Mouse (Mus musculus) macrophage (primary cell): ENCODE results near the gene Usp39. TPM values are rescaled to one million over a fixed set of nuclear protein-coding genes. Genes with fewer than 3 reads are reported as not detected.

Experiments used
- H3K27ac ChIP-seq: fragments of 350-480 bp; formaldehyde crosslinking; 2 replicates; pipeline ENCODE4 v1.9.0; 2021
- H3K36me3 ChIP-seq: fragments of 350-480 bp; formaldehyde crosslinking; 2 replicates; pipeline ENCODE4 v1.9.0; 2021; ENCODE audit errors: inconsistent target
- H3K4me3 ChIP-seq: fragments of 350-480 bp; formaldehyde crosslinking; 2 replicates; pipeline ENCODE4 v1.9.0; 2021; ENCODE audit errors: inconsistent target
- H3K79me2 ChIP-seq: fragments of 350-480 bp; formaldehyde crosslinking; 2 replicates; pipeline ENCODE4 v1.9.0; 2021; ENCODE audit errors: inconsistent target
- WGBS: methylation state at CpG from one replicate; pipeline ENCODE4 v1.1.7; 2026; ENCODE audit warnings: inconsistent platforms; ENCODE audit not compliant: missing documents; 5-methylcytosine and 5-hydroxymethylcytosine counted together
- polyA plus RNA-seq: library from polyadenylated mRNA; stranded (reverse); fragments of 250-400 nt; gene quantifications from 3 replicates; pipeline ENCODE4 v1.2.4, GENCODE M21; 2018; ENCODE audit warnings: inconsistent platforms

Gene Usp39
- polyA plus RNA-seq, 1 experiment from 2014 or later, result 30.3 TPM

DNA sequence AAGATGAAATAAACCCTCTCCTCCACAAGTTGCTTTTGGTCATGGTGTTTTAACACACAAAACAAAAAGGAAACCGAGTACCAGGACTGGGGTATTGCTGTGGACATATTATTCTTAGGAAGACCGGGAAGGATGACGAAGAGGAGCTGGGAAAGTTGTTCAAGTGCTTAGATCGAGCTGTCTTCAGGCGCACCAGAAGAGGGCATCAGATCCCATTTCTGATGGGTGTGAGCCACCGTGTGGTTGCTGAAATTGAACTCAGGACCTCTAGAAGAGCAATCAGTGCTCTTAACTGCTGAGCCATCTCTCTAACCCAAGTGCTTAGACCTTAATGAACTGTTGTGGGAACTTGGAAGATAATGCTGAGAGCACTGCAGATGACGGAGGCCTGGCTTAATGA is 19.0 kb upstream of the Usp39 start:
- Histone ChIP-seq H3K4me3 (no peak overlapping the region), H3K36me3 (peaks cover 15% of the 10 kb centered on the region; the same call in 1 of the 2 replicates), H3K27ac (no peak overlapping the region), H3K79me2 (peaks cover 20% of the 10 kb centered on the region)
- 53% methylated on average over 7 of the region's 7 CpGs for WGBS

GRCm38 (mm10) chr6:72362132-72363028 is 17.4 kb upstream of the Usp39 start:
- Histone ChIP-seq H3K4me3 (peak overlapping the region; percentile 98), H3K27ac (peak overlapping the region; percentile 68), H3K79me2 (peaks cover 20% of the 10 kb centered on the region), H3K36me3 (peaks cover 17% of the 10 kb centered on the region; the same call in 1 of the 2 replicates)
- WGBS, result under 1% methylated on average over 41 of the region's 42 CpGs

DNA sequence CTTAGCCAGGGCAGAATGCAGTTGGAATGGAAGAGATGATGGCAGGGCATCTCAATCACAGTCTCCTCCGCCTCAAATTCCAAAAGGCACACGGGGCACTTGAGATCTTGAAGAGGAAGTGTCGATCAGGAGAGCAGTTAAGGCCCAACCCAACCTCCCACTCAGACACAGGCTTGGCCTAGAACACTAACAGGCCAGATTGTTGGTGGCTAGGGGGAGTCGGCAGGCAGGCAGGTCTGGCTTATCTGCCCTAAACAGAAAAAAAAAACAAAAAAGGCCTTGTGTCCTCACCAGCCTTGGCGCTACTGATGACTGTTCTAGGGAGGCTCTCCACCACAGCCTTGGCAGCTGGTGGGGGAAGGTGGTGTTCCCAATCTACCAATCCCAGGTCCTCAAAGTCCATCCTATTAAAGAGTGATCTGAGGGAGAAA is 16.2 kb upstream of the Usp39 start:
- H3K36me3 ChIP-seq, result peaks cover 17% of the 10 kb centered on the region; the same call in 1 of the 2 replicates
- 51% methylated on average over 4 of the region's 5 CpGs for WGBS
- no peak overlapping the region for H3K27ac ChIP-seq

DNA sequence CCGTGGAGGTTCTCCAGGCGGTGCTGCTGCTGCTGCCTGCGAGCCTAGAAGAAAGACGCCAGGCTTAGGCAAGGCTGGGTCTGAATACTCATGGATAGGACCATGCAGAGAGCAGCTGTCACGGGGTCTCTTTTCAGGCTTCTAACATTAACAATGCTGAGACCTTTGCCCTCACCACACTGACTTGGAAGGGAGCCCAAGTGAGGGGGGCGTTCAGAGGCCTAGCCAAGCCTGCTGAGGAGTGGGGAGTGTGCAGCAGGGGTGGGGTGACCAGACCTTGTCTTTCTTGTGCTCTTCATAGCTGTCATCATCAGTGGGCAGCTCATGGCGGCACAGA is 15.6 kb upstream of the Usp39 start:
- H3K4me3 ChIP-seq, result no peak overlapping the region

More for the DNA sequence above, 16.2 kb upstream of the Usp39 start:
- Histone ChIP-seq H3K79me2 (peaks cover 20% of the 10 kb centered on the region), H3K4me3 (peak overlapping the region; percentile 98)

GRCm38 (mm10) chr6:72359891-72360598 is 15.1 kb upstream of the Usp39 start:
- 94% methylated on average over 11 of the region's 11 CpGs for WGBS
- H3K79me2 ChIP-seq, result peaks cover 20% of the 10 kb centered on the region
- H3K36me3 ChIP-seq, result peaks cover 17% of the 10 kb centered on the region; the same call in 1 of the 2 replicates
- H3K4me3 ChIP-seq, result no peak overlapping the region
- H3K27ac ChIP-seq, result no peak overlapping the region

More for the DNA sequence above, 15.6 kb upstream of the Usp39 start:
- H3K27ac ChIP-seq, result no peak overlapping the region
- WGBS, result 89% methylated on average over 7 of the region's 7 CpGs
- H3K36me3 ChIP-seq, result peaks cover 17% of the 10 kb centered on the region; the same call in 1 of the 2 replicates
- peaks cover 20% of the 10 kb centered on the region for H3K79me2 ChIP-seq

GRCm38 (mm10) chr6:72359343-72359742 is 14.4 kb upstream of the Usp39 start:
- H3K79me2 ChIP-seq, result peaks cover 20% of the 10 kb centered on the region
- H3K36me3 ChIP-seq, result peaks cover 17% of the 10 kb centered on the region; the same call in 1 of the 2 replicates
- WGBS, result 86% methylated on average over 2 of the region's 2 CpGs
- H3K4me3 ChIP-seq, result no peak overlapping the region
- no peak overlapping the region for H3K27ac ChIP-seq

DNA sequence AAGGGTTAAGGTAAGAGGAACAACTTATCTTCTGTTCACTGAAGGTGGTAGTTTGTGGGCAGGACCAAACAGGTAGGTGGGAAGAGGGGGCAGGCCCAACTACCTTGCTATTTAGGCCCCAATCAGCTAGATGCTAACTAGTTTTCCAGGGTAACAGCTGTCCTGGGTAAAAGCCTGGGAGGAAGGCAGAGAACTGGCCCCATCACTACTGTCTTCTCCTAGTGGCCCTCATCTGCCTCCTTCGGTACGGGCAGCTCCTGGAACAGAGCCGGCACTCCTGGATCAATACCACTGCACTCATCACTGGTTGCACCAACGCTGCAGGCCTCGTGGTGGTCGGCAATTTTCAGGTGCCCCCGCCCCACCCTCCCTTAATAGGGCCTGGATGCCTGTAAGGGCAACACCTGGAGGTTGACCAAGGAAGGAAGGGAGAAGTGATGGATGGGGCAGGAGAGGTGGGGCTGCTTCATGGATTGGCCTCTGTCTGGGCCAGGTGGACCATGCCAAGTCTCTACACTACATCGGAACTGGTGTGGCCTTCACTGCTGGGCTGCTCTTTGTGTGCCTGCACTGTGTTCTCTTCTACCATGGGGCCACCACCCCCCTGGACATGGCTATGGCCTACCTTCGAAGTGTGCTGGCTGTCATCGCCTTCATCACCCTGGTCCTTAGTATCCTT is 13.2 kb upstream of the Usp39 start:
- peaks cover 17% of the 10 kb centered on the region; the same call in 1 of the 2 replicates for H3K36me3 ChIP-seq
- no peak overlapping the region for H3K27ac ChIP-seq
- H3K79me2 ChIP-seq, result peaks cover 20% of the 10 kb centered on the region
- no peak overlapping the region for H3K4me3 ChIP-seq
- WGBS, result 94% methylated on average over 9 of the region's 10 CpGs

GRCm38 (mm10) chr6:72357164-72358079 is 12.4 kb upstream of the Usp39 start:
- Histone ChIP-seq H3K4me3 (no peak overlapping the region), H3K36me3 (peaks cover 17% of the 10 kb centered on the region; the same call in 1 of the 2 replicates), H3K79me2 (peaks cover 26% of the 10 kb centered on the region), H3K27ac (no peak overlapping the region)
- WGBS, result 98% methylated on average over 5 of the region's 5 CpGs

DNA sequence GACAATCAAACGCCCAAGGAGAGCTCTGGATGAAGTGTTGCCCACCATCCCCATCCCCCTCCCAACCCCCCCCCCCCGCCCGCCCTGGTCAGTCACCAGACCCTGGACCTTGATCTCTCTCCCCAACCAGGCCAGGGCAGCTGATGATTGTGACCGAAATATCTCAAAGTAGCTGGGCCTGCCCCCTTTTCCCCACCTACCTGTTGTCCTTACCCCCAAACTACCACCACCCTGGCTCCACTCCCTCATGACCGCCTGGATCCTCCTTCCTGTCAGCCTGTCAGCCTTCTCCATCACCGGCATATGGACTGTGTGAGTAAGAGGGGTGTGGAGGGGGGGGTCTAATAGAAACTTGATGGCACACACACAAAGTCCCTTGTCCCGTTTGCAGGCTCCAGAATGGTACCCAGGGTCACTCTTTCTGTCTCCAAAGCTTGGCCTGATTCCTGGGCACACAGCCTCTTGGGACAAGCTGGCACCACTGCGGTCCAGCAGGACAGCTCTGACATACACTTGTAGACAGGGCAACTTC is 11.1 kb upstream of the Usp39 start:
- WGBS, result 77% methylated on average over 7 of the region's 8 CpGs
- peak overlapping the region; percentile 14; the same call in 1 of the 2 replicates for H3K4me3 ChIP-seq
- H3K36me3 ChIP-seq, result peaks cover 17% of the 10 kb centered on the region; the same call in 1 of the 2 replicates
- H3K79me2 ChIP-seq, result peaks cover 28% of the 10 kb centered on the region
- no peak overlapping the region for H3K27ac ChIP-seq

DNA sequence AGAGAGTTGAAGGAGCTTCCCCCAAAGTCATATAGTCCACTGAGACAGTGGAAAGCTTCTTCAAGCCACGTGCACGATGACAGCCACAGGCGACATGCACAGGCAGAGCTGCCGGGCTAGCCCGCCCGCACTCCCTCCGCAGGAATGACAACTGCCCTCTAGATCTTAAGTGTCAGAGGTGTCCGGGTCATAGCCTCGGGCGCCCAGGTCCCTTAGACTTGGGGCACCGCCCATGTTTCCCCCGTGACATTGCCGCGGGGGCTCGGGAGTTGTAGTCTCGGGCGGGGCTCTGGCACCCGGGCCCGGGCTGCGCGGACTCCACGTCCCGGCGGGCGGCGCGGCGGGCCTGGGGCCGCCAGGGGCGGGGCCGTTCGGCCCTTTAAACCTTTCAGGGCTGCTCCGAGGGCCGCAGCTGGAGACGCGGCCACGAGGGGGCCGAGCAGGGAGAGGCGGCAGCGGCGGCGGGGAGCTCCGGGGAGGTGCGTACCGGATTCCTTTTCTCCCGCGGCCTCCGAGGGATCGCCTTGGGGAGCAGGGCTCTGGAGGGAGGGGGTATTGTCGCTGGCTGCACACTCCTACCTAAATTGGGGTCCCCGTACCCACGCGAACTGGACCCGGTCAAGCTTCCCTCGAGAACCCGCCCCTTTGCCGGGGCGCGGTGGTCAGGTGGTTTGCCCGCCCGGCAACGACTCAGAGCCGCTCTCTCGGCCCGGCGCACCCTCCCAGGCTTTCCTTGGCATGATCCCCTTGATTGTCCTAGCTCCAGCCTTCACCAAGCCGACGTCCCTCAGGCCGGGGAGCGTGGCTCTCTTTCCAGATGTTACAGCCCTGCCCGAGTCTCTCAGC is 10.3 kb upstream of the Usp39 start, which contains the start of gene Tmem150a:
TSS of gene Tmem150a (plus strand) at position 382 of the 846 bp plus-strand sequence.
- Histone ChIP-seq H3K27ac (no peak within 1 kb of the TSS), H3K4me3 (peak within 1 kb of the TSS; percentile 30), H3K79me2 (peaks cover 28% of the 10 kb centered on the region), H3K36me3 (peaks cover 21% of the 10 kb centered on the region; the same call in 1 of the 2 replicates)
- 1% methylated on average over 50 of the region's 71 CpGs for WGBS

DNA sequence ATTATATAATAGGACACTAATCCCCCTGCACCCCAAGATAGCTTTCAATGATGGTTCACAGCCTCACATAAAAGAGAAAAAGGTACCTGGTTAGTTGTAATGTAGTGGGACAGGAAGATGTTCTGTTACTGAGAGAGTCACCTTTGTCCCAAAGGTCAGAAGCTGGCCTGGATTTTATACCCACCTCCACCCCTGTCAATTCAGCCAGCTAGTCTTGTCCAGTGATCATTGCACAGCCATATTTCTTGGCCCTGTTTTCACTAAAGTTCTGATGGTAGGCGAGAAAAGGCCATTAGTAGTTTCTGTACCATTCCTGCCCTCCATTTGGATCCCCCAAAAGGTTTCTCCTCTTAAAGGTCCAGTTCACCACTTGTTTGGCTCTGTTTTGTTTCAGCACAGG is 9.0 kb upstream of the Usp39 start:
- Histone ChIP-seq H3K27ac (no peak overlapping the region), H3K79me2 (peaks cover 28% of the 10 kb centered on the region), H3K4me3 (no peak overlapping the region), H3K36me3 (peaks cover 10% of the 10 kb centered on the region; the same call in 1 of the 2 replicates)
- WGBS, result 93% methylated on average over 1 of the region's 1 CpGs

DNA sequence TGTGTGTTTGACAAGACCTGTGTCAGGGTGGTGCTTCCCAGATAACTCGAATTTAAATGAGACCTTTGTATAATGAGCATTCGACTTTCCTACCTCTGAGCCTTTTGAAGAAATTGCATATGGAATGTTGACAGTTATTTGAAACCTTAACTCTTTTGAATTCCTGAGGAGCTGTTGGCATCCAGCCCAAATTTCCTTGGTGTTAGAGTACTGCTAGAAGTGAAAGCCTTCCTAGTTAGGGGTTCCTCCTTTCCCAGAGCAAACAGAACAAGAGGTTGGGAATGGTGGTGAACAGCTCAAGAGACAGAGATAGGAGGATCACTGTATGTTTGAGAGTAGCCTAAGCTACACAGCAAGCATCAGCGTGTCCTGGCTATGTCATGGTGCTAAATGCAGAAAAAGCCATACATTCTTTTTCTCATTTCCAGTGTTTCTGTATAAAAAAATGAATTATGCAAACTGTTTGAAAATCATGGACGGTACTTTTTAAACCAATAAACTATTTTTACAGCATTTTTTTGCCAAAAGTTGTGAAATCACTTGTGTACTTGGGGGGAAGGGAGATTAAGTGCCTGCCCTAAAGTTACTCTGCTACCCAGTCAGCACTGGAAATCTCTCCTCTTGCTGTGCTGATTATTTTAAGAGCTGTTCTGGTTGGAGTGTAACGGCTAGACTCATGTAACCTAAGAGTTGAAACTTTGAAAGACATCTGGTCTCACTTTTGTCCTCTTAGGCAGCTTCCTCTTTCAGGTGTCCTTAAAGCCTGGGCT is 7.8 kb upstream of the Usp39 start:
- Histone ChIP-seq H3K27ac (no peak overlapping the region), H3K36me3 (peaks cover 8% of the 10 kb centered on the region; the same call in 1 of the 2 replicates), H3K79me2 (peaks cover 41% of the 10 kb centered on the region), H3K4me3 (no peak overlapping the region)
- WGBS, result 58% methylated on average over 5 of the region's 5 CpGs
